8 mouse cellular contexts compared by ENCODE assay signal in genomic region chr13:38037044-38037687, GRCm38 (mm10). TPM values are rescaled to one million over a fixed set of nuclear protein-coding genes. Genes with fewer than 3 reads are reported as not detected.
DNase-seq lines count a peak whose midpoint lies in the region; ATAC-seq lines count a peak whose summit lies in the region.

Gene Cage1, minus strand, starts transcription at chr13:38037069.

- peak within 1 kb of the TSS; percentile 78 for H3K4me3 ChIP-seq in hindbrain, embryonic 12.5 days

- no peaks in the 10 kb centered on the region for H3K27me3 ChIP-seq in hindbrain, embryonic 12.5 days

- under 1% methylated on average over 47 of the region's 47 CpGs for WGBS in hindbrain, embryonic 12.5 days

- peak within 1 kb of the TSS; percentile 89 for H3K4me2 ChIP-seq in hindbrain, embryonic 12.5 days (replicated peaks)

- peak; percentile 97 for DNase-seq in NIH3T3 (ENCODE audit: low read depth)
- DNase-seq in cerebellum, postnatal 10 days, result peak; percentile 98
- peak; percentile 92 to 96 for DNase-seq in frontal cortex, postnatal 10 days (ENCODE audit: low spot score in 2 of 2)
- DNase-seq in layer of hippocampus, postnatal 14 days (ENCODE audit: low spot score in 2 of 2), result peak; percentile 94 to 98
- DNase-seq in lung, postnatal 14 days, result peak; percentile 97
- peak; percentile 93 for DNase-seq in retina, adult 2 months (ENCODE audit: low read depth, low spot score)
- peak; percentile 96 to 97 for DNase-seq in thymus, postnatal 36 days

- H3K27ac ChIP-seq in hindbrain, embryonic 12.5 days, result peak within 1 kb of the TSS; percentile 76

- H3K9ac ChIP-seq in hindbrain, embryonic 12.5 days, result peak within 1 kb of the TSS; percentile 88

- ATAC-seq in hindbrain, embryonic 12.5 days (ENCODE audit: low FRiP score), result peak; percentile 95

- H3K9me3 ChIP-seq in hindbrain, embryonic 12.5 days (replicated peaks), result no peaks in the 10 kb centered on the region

- peaks cover 24% of the 10 kb centered on the region for H3K36me3 ChIP-seq in hindbrain, embryonic 12.5 days

- H3K4me1 ChIP-seq in hindbrain, embryonic 12.5 days, result peaks cover 18% of the 10 kb centered on the region

RNA-seq across cellular contexts. Expression of gene Cage1, which starts in this region (rescaled TPM):
- polyA plus RNA-seq in hindbrain, embryonic 12.5 days (2016; fragmentation: Nextera tagmentation; extraction: Ambion mirVana), result 1.7 and 2.0 TPM in 2 replicates
- 1 to 10 TPM; 3.1 to 3.2 TPM for total RNA-seq in layer of hippocampus, postnatal 14 days (2021)

Comparison
In these comparisons a context has a peak if more than half of its experiments do, and no peak if none do; other contexts are left out.
1. Peak in every context shown above with its lines: DNase-seq, ATAC-seq, H3K4me3 ChIP-seq and H3K27ac ChIP-seq.